Mouse (Mus musculus) T-helper 17 cell (primary cell): ENCODE data around the gene Tmem252.

ENCODE experiments used
- in situ Hi-C, 2 experiments: fragments of 300-600 bp; cut with MboI, MseI; formaldehyde crosslinking; loops; 1 replicate in 1 of 2; 2 replicates in 1 of 2; pipeline ENCODE4 v1.15.1; 2025; ENCODE audit warnings: high pct_unique_total_duplicates in 2 of 2

Tmem252 gene

GRCm38 (mm10) chr19:24673762-24674161, at the start of gene Tmem252:
Gene Tmem252 (plus strand): TSS chr19:24674008.
- in situ Hi-C loops: no loop called here

GRCm38 (mm10) chr19:24628049-24628448, 45.8 kb upstream of the Tmem252 start:
- in situ Hi-C loops: no loop called here

GRCm38 (mm10) chr19:24633008-24633407, 40.8 kb upstream of the Tmem252 start:
- in situ Hi-C loops: no loop called here

- in situ Hi-C loops: no loop called here
Observed at GRCm38 (mm10) chr19:24634602-24635001, 39.2 kb upstream of the Tmem252 start.

GRCm38 (mm10) chr19:24636616-24637015, 37.2 kb upstream of the Tmem252 start:
- in situ Hi-C loops: no loop called here

GRCm38 (mm10) chr19:24637988-24638387, 35.8 kb upstream of the Tmem252 start:
- in situ Hi-C loops: no loop called here

- in situ Hi-C loops: no loop called here
Observed at GRCm38 (mm10) chr19:24640982-24641381, 32.8 kb upstream of the Tmem252 start.

GRCm38 (mm10) chr19:24644971-24645370, 28.8 kb upstream of the Tmem252 start:
- in situ Hi-C loops: no loop called here

- in situ Hi-C loops: no loop called here
Observed at GRCm38 (mm10) chr19:24646162-24646829, 27.5 kb upstream of the Tmem252 start.

- in situ Hi-C loops: no loop called here
Observed at GRCm38 (mm10) chr19:24648016-24648415, 25.8 kb upstream of the Tmem252 start.

GRCm38 (mm10) chr19:24650428-24650827, 23.4 kb upstream of the Tmem252 start:
- in situ Hi-C loops: no loop called here

- in situ Hi-C loops: no loop called here
Observed at GRCm38 (mm10) chr19:24651595-24651994, 22.2 kb upstream of the Tmem252 start.

- in situ Hi-C loops: no loop called here
Observed at GRCm38 (mm10) chr19:24652342-24653019, 21.3 kb upstream of the Tmem252 start.

GRCm38 (mm10) chr19:24653230-24653799, 20.5 kb upstream of the Tmem252 start:
- in situ Hi-C loops: no loop called here

GRCm38 (mm10) chr19:24656981-24657380, 16.8 kb upstream of the Tmem252 start:
- in situ Hi-C loops: no loop called here

GRCm38 (mm10) chr19:24662346-24662745, 11.5 kb upstream of the Tmem252 start:
- in situ Hi-C loops: no loop called here

- in situ Hi-C loops: no loop called here
Observed at GRCm38 (mm10) chr19:24665771-24666170, 8.0 kb upstream of the Tmem252 start.

- in situ Hi-C loops: no loop called here
Observed at GRCm38 (mm10) chr19:24667527-24667926, 6.3 kb upstream of the Tmem252 start.

GRCm38 (mm10) chr19:24671571-24671970, 2.2 kb upstream of the Tmem252 start:
- in situ Hi-C loops: no loop called here

GRCm38 (mm10) chr19:24672366-24672960, 1.3 kb upstream of the Tmem252 start:
- in situ Hi-C loops: no loop called here

- in situ Hi-C loops: no loop called here
Observed at GRCm38 (mm10) chr19:24673331-24673730, 477 bp upstream of the Tmem252 start.

- in situ Hi-C loops: no loop called here
Observed at GRCm38 (mm10) chr19:24676429-24676828, 2.6 kb downstream of the Tmem252 start.
